ENCODE assay signal across 8 mouse cellular contexts in the genomic region with DNA sequence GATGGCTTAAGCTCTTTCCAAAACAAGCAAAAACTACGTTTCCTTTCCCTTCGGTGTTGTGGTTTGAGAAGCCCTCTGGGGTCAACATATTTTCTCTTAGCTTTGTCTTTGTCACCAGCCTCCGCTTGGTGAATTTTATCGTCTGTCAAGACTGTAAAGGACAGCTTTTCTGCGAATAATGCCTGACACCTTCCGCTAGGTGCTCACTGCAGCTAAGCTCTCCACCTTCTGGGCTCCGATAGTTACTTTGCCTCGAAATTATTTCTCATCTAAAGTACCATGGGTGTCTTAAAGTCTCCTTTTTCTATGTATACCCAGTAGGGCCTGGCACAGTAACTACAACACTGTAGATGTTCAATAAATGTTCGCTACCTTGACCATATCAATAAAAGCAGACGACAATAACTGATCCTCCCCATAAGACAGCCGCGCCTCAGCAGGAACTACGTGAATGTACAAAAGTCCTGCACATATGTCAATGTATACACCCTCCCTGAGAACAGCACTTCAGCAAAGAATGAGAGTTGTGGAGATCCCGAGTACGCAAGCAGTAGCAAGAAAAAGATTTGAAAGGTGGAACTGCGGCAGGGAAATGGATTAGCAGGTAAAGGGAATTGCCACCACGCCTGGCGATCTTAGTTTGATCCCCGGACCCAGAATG. TPM values are rescaled to one million over a fixed set of nuclear protein-coding genes. Genes with fewer than 3 reads are reported as not detected.
DNase-seq lines count a peak whose midpoint lies in the region; ATAC-seq and TF ChIP-seq lines count a peak whose summit lies in the region.

No protein-coding gene starts in this region.

- H3K9ac ChIP-seq in heart, embryonic 12.5 days: peak overlapping the region; percentile 78
- H3K9ac ChIP-seq in intestine, embryonic 16.5 days (ENCODE audit: low read depth, low read length): peak overlapping the region; percentile 98
- H3K9ac ChIP-seq in lung, embryonic 16.5 days (ENCODE audit: low read length): peak overlapping the region; percentile 66

- WGBS in heart, embryonic 12.5 days: 8% methylated on average over 19 of the region's 19 CpGs
- 4% methylated on average over 19 of the region's 19 CpGs for WGBS in intestine, embryonic 16.5 days
- 2% methylated on average over 19 of the region's 19 CpGs for whole genome bisulfite sequencing in lung, embryonic 16.5 days

- TF ChIP-seq CTCF in G1E (IDR thresholded peaks at IDR 0.05; ENCODE audit: low read depth, low read length): no peak

- H3K4me3 ChIP-seq in heart, embryonic 12.5 days: peak overlapping the region; percentile 84
- H3K4me3 ChIP-seq in G1E (ENCODE audit: low read depth, low read length): peak overlapping the region; percentile 98
- H3K4me3 ChIP-seq in intestine, embryonic 16.5 days (ENCODE audit: low read length): peak overlapping the region; percentile 98
- peak overlapping the region; percentile 98 for H3K4me3 ChIP-seq in lung, embryonic 16.5 days (ENCODE audit: low read length)

- no peaks in the 10 kb centered on the region for H3K27me3 ChIP-seq in heart, embryonic 12.5 days (replicated peaks)
- no peaks in the 10 kb centered on the region for H3K27me3 ChIP-seq in G1E (ENCODE audit: insufficient read depth, low read length)
- H3K27me3 ChIP-seq in intestine, embryonic 16.5 days (replicated peaks; ENCODE audit: control insufficient read depth, insufficient read depth, low read length): no peaks in the 10 kb centered on the region
- H3K27me3 ChIP-seq in lung, embryonic 16.5 days (ENCODE audit: control insufficient read depth, insufficient read depth, low read depth, low read length): no peaks in the 10 kb centered on the region

- no peaks in the 10 kb centered on the region for H3K36me3 ChIP-seq in heart, embryonic 12.5 days
- H3K36me3 ChIP-seq in G1E (replicated peaks): peaks cover 5% of the 10 kb centered on the region
- H3K36me3 ChIP-seq in intestine, embryonic 16.5 days (ENCODE audit: control insufficient read depth, insufficient read depth, low read length): no peaks in the 10 kb centered on the region
- no peaks in the 10 kb centered on the region for H3K36me3 ChIP-seq in lung, embryonic 16.5 days (ENCODE audit: control insufficient read depth, insufficient read depth, low read length)

- H3K4me1 ChIP-seq in heart, embryonic 12.5 days (replicated peaks): peaks cover 9% of the 10 kb centered on the region
- peaks cover 26% of the 10 kb centered on the region for H3K4me1 ChIP-seq in G1E (ENCODE audit: insufficient read depth, low read depth, low read length)
- H3K4me1 ChIP-seq in intestine, embryonic 16.5 days (ENCODE audit: control insufficient read depth, insufficient read depth, low read length): peaks cover 6% of the 10 kb centered on the region; the same call in 1 of the 2 replicates
- peaks cover 7% of the 10 kb centered on the region; the same call in 1 of the 2 replicates for H3K4me1 ChIP-seq in lung, embryonic 16.5 days (replicated peaks; ENCODE audit: control insufficient read depth, insufficient read depth, low read length)

- H3K9me3 ChIP-seq in heart, embryonic 12.5 days (replicated peaks): no peaks in the 10 kb centered on the region
- peaks cover 2% of the 10 kb centered on the region; the same call in 1 of the 2 replicates for H3K9me3 ChIP-seq in G1E (replicated peaks)
- H3K9me3 ChIP-seq in intestine, embryonic 16.5 days (ENCODE audit: control insufficient read depth, low read length): no peaks in the 10 kb centered on the region
- H3K9me3 ChIP-seq in lung, embryonic 16.5 days (ENCODE audit: control insufficient read depth, low read length): no peaks in the 10 kb centered on the region; the same call in 1 of the 2 replicates

- H3K27ac ChIP-seq in heart, embryonic 12.5 days (ENCODE audit: poor library complexity, severe bottlenecking): peak overlapping the region; percentile 97
- H3K27ac ChIP-seq in intestine, embryonic 16.5 days (ENCODE audit: low read length): peak overlapping the region; percentile 95
- H3K27ac ChIP-seq in lung, embryonic 16.5 days (ENCODE audit: low read length): peak overlapping the region; percentile 85

- ATAC-seq in heart, embryonic 12.5 days (ENCODE audit: insufficient number of reproducible peaks, low FRiP score): no peak
- no peak for ATAC-seq in G1E (ENCODE audit: extremely low read depth, insufficient number of reproducible peaks, low FRiP score, poor library complexity, severe bottlenecking)
- ATAC-seq in erythroblast, adult 5-6 weeks (replicated peaks; ENCODE audit: low FRiP score, poor library complexity, severe bottlenecking): peak; percentile 56
- ATAC-seq in intestine, embryonic 16.5 days: peak; percentile 10
- peak; percentile 3; the same call in 1 of the 2 replicates for ATAC-seq in lung, embryonic 16.5 days (ENCODE audit: low read depth)

- peak overlapping the region; percentile 85 for H3K4me2 ChIP-seq in heart, embryonic 12.5 days
- peak overlapping the region; percentile 49 for H3K4me2 ChIP-seq in intestine, embryonic 16.5 days (ENCODE audit: low read depth, low read length)
- peak overlapping the region; percentile 56 for H3K4me2 ChIP-seq in lung, embryonic 16.5 days (ENCODE audit: low read depth, low read length)

- no peak for DNase-seq in heart, postnatal 4 days
- peak; percentile 4 for DNase-seq in G1E (ENCODE audit: low spot score)
- DNase-seq in spleen, postnatal 10 days (ENCODE audit: low spot score in 2 of 2): peak; percentile 36 to 53
- DNase-seq in testis, postnatal 14 days (ENCODE audit: low spot score): no peak

RNA-seq across cellular contexts. Expression of gene Cep350, which starts 0.8 kb away (rescaled TPM):
- 10.4 and 10.5 TPM in 2 replicates for polyA plus RNA-seq in heart, embryonic 12.5 days (2016; fragmentation: Nextera tagmentation; extraction: Ambion mirVana)
- 10 to 100 TPM; 35.4 to 37.7 TPM for total RNA-seq in heart, postnatal 4 days (2021)
- total RNA-seq in G1E (2014; fragmentation: Nextera tagmentation) (82.8 and 98.2 TPM in 2 replicates), G1E (2017) (35.5 and 41.6 TPM in 2 replicates)
- polyA plus RNA-seq in G1E (2012): 2.3 and 3.3 TPM in 2 replicates
- 35.5 and 42.2 TPM in 2 replicates for total RNA-seq in erythroblast, adult 5-6 weeks (2015; ENCODE audit: low replicate concordance)
- total RNA-seq in erythroblast, adult 5-6 weeks (2017; ENCODE audit: low replicate concordance): 48.2 and 80.0 TPM in 2 replicates
- 7.5 and 9.8 TPM in 2 replicates for polyA plus RNA-seq in intestine, embryonic 16.5 days (2015; fragmentation: Nextera tagmentation; extraction: Ambion mirVana)
- 8.4 and 9.5 TPM in 2 replicates for polyA plus RNA-seq in lung, embryonic 16.5 days (2015; fragmentation: Nextera tagmentation; extraction: Ambion mirVana)

Comparison
In these comparisons a context has a peak if more than half of its experiments do, and no peak if none do; other contexts are left out.
1. ATAC-seq: peak in erythroblast, adult 5-6 weeks (single experiment), intestine, embryonic 16.5 days (single experiment) and lung, embryonic 16.5 days (single experiment); none in heart, embryonic 12.5 days (single experiment) and G1E (single experiment).
2. DNase-seq: peak in G1E (single experiment) and spleen, postnatal 10 days (2 of 2); none in heart, postnatal 4 days (single experiment) and testis, postnatal 14 days (single experiment).
3. Peak in every context shown above with its lines, with median percentiles within 50 percentile points of each other: H3K27ac ChIP-seq, H3K4me2 ChIP-seq, H3K4me3 ChIP-seq and H3K9ac ChIP-seq.